Mouse (Mus musculus) lung, postnatal 14 days (tissue): ENCODE measurements around the gene Pbld2.
"Not testable (repeated sequence)": the region's sequence is repeated elsewhere in the genome, so short reads cannot be mapped to it uniquely, and the experiment has no call there.

Experiments used
- DNase-seq: peaks from one replicate; pipeline ENCODE4 v3.0.0; 2021

Pbld2 gene

DNA sequence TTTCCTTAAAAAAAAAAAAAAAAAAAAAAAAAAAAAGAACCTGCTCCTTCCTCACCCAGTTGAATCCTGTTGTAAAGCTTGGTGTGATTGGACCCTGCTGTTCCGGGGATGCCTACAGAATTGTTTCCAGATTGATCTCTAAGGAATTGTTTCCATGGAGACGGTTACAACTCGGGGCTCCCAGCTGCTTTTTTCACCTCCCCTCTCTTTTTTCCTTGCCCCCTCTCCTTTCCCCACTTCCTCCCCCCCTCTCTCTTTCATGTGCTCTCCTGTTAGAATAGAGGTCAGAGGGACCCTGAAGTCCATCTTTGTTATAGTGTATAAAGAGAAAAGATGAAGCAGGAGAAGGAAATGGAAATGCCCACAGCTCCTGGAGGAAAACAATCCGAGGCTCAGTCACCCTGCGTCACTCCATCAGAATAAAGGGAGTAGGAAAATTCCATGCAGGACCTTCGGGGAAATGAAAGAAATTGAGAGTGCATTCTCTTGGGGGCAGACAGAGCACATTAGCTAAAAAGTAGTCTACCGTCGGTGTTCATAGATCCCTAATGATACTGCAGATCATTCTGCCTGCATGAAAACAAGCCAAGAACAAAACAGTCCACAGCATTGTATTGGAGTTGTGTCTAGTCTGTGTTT lies 2.2 kb downstream of the Pbld2 start:
- DNase-seq: no peak

DNA sequence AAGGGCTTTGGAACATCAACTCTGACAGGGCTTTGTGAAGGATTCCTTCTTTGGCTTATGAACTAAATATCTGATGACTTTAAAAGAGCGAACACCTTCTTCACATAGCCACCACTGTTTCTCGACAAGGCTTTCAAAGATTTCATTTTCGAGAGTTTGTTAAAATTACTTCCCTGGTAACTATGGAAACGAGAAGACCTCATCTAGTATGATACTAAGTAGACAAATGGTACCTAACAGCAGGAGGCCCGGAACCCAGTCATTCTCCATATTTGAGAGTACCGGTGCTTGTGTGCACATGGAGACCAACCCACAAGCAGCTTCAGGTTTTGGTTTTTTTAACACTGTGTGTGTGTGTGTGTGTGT lies 2.7 kb downstream of the Pbld2 start:
- no peak for DNase-seq

- DNase-seq: no peak
Observed at GRCm38 (mm10) chr10:63027376-63028161, 3.5 kb downstream of the Pbld2 start.

- DNase-seq: no peak
Observed at GRCm38 (mm10) chr10:63028396-63028795, 4.3 kb downstream of the Pbld2 start.

- DNase-seq: peak; percentile 38
Observed at GRCm38 (mm10) chr10:63032267-63032666, 8.2 kb downstream of the Pbld2 start.

DNA sequence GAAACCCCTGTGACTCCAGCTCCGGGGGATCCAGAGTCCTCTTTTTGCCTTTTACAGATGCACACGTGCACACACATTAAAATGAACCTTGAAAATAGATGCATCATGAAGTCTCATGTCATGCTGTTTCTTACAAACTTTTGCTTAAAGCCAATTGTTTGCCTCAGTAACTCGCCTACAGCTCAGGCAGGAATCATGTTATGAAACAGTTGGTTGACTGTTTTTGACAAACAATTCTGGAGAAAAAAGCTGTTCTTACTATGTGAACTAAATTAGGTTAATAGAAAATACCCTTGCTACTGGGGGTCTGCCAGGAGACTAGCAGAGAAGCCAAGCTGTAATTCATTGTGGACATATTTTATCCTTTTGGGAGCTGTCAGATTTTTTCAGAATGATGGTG lies 8.8 kb downstream of the Pbld2 start:
- no peak for DNase-seq

DNA sequence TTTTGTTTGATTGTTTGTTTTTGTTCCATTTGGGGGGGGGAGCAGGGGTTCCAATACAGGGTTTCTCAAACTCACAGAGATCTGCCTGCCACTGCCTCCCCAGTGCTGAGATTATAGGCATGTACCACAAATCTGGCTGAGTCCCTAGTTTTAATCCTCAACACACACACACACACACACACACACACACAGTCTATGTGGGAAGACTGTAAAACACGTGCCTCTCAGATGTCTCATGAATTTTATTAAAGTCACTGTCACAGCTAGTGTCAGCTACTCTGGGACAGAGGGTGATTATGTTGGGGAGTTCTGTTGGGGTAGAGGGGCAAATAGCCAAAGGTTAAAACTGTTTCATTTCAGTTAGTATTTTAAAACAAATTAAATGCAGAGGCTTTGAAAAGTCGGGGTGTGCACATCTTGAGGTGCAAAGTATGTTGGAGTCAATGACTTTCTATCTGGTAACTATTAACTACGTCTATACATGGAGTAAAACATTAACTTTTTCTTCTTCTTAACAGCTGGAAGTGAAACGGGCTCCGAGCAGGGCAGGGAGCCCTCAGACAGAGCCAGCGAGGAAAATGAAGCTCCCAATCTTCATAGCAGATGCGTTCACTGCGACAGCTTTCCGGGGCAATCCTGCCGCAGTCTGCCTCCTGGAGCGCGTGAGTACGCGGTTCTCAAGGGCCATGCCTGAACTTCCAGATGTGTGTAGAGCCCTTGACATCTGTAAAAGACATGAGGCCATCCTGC lies 14.6 kb downstream of the Pbld2 start:
- no peak for DNase-seq

DNA sequence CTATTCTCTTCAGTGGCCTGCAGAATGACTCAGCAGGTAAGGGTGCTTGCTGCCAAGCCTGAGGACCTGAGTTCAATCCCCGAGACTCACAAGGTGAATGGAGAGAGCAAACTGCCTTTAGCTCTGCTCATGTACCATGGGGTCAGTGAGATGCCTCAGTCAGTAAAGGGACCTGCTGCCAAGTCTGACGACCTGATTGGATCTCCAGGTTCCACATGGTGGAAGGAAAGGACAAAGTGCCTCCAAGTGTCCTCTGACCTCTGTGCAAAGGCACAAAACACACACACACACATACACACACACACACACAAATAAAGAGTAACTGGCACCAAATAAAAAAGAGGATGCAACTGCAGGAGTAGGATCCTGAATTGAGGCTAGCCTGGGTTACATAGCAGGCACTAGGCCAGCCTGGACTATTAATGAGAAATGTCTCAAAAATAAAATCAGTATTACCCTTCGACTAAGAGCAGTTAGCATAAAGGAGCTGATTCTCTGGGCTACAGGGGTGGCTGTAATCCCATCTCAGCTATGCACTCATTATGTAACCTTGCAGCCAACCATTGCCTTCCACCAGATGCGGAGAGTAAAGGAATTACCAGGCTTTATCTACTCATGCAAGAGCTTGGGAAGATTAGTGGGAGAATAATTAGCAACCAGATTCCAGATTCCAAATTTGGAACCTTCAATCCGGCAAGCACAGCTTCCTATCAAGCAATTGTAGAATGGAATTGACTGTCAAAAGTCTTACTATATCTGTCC lies 15.9 kb downstream of the Pbld2 start:
- DNase-seq: no peak

GRCm38 (mm10) chr10:63043154-63043553 lies 19.0 kb downstream of the Pbld2 start:
- DNase-seq: no peak

- no peak for DNase-seq
Observed at GRCm38 (mm10) chr10:63047751-63048150, 23.6 kb downstream of the Pbld2 start.

DNA sequence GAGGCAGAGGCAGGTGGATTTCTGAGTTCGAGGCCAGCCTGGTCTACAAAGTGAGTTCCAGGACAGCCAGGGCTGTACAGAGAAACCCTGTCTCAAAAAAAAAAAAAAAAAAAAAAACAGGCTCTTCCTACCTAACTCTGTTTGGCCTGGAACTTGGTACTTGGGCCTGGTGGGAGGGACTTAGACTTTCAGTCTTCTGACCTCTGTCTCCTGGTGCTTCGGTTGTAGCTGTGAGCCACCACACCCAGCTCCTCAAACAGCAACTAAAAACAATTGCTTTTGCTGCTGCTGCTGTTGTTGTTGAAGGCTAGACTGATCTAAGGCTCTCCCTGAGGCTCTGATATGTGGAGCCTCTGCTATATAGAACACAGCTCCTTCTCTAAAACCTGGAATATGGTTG lies 25.0 kb downstream of the Pbld2 start:
- no peak for DNase-seq

GRCm38 (mm10) chr10:63051267-63051666 lies 27.2 kb downstream of the Pbld2 start:
- no peak for DNase-seq

DNA sequence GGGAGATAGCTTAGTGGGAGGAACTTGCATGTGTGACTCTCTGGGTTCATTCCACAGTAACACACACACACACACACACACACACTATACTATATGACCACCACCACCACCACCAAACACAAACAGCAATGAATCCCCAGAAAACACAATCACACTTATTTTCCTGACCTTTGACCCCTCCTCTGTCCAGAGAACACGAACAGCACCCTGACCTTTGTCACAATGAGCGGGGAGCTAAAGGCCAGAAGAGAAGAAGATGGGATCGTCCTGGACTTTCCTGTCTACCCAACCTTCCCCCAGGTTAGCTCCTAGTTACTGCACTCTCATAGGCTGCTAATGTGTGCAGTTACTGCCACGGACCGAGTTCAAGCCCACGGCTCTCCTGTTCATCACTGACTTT lies 27.9 kb downstream of the Pbld2 start:
- no peak for DNase-seq

GRCm38 (mm10) chr10:63053007-63053406 lies 28.9 kb downstream of the Pbld2 start:
- no peak for DNase-seq

DNA sequence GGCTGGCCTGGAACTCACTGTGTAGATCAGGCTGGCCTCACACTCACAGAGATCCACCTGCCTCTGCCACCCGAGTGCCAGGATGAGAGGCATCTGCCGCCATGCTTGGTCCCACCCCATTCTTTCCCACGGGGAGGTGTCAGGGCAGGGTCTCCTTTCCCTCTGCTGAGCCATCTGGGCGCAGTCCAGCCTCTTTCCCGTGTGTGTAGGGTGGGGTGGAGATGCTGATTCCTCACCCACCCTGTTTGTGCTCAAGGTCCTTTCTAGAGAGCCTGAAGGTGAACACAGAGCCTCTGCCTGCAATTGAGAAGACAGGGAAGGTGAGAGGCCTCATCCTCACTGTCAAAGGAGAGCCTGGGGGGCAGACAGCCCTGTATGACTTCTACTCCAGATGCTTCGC lies 30.0 kb downstream of the Pbld2 start:
- DNase-seq: not testable (repeated sequence)

DNA sequence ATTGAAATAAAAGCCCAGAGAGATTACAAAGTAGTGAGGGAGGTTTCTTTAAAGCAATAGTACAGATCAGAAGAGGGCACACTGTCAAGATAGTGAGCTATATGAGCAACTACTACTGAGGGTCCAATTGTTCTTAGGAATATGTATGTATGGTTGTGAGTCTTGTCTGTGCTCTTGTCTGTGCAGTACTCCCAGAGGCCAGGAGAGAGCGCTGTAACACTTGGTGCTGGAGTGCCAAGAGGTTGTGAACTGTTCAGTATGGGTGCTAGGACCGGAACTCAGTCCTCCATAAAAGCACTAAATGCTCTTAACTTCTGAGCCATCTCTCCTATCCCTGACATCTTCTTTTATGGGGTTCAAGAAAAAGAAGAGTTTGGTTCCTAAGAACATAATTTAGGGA lies 30.5 kb downstream of the Pbld2 start:
- no peak for DNase-seq

- peak; percentile 39 for DNase-seq
Observed at GRCm38 (mm10) chr10:63056966-63057750, 33.0 kb downstream of the Pbld2 start.

DNA sequence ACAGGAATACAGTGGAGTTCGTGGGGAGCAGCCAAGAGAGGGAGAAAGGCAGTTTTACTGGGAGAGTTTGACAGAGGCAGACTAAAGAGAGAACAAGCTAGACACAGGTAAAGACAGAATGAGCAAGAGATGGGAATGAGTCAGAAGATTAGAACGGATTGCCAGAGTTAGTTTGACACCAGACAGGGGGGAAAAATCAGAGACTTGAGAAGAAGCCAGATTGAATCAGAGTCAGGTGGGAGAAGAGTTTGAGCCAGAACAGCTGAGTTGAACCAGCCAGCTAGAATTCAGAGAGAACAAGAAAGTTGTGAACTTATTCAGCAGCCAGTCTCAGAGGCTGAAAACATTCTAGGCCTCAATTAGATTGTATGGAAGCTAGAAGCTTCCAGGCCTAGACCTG lies 35.7 kb downstream of the Pbld2 start, which contains the start of gene Pbld1:
Pbld1 (plus strand) TSS at position 301 of the 400 bp plus-strand sequence.
- no peak for DNase-seq

DNA sequence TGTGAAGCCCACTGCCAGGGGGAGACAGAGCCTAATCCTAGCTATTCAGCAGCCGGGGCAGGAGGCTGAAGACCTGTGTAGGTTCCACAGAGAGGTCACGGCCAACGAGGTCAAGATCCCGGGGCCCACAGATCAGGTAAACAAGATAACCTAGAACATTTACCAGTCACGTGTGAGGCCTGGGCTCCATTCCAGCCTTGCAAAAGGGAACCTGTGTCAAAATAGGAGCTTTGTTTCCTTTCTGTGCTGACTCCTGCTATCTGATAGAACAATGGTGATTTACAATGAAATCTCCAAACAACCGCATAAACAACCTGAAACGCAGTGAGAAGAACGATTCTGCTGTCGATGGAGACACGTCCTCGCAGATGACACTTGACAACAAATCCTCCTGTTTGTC lies 36.3 kb downstream of the Pbld2 start:
- DNase-seq: peak; percentile 56

DNA sequence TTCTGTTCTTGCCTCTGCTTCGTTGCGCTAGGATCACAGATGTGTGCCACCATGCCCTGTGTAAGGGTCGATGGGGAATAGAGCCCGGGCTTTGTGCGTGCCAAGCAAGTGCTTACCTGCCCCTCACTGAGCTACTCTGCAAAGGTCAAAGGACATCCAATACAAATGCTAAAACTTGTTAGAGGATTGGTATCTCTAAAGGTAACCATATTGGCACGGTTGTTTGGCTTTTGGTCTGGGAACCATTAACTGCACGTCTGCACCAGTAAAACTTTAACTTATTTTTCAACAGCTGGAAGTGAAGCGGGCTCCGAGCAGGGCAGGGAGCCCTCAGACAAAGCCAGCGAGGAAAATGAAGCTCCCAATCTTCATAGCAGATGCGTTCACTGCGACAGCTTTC lies 37.2 kb downstream of the Pbld2 start:
- no peak for DNase-seq

GRCm38 (mm10) chr10:63062696-63063095 lies 38.6 kb downstream of the Pbld2 start:
- no peak for DNase-seq

DNA sequence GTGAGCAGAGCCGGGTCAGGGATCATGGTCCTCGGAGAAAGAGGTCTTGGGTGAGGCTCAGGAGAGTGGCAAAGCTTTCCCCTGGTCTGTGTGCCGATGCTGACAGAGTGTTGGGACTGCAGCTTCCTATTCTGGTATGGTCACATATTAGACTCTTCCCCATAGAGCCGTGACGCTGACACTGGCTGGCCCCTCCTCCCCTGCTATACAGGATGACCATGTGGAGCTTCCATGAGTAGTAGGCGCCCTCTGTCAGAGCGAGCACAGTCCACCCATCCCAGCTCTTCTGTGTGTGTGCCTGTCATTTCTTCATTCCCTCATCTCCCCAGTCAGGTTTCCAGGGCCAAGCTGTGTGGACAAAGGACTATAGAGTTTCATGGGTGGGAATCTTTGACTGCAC lies 39.2 kb downstream of the Pbld2 start:
- DNase-seq: no peak
